20 mouse cellular contexts compared by ENCODE assay signal in the genomic region with DNA sequence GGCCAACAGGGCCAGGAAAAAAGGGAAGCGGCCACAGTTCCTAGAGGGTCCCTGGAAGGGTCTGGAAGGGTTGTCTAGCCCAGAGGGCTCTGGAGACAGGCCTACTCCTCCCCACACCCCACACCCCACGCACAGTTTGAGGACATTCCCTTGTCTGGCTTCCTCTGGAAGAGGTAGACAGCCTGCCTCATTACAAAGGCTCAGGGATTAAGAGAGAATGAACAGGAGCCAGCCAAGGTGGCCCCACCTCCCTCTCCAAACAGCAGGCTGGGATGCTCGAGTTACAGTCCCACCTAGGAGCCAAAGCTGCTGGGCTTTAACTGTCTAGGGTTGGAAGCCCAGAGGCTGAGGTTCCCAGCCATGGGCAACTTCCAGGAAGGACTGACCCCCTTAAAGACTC. TPM values are rescaled to one million over a fixed set of nuclear protein-coding genes. Genes with fewer than 3 reads are reported as not detected.
DNase-seq lines count a peak whose midpoint lies in the region; ATAC-seq and TF ChIP-seq lines count a peak whose summit lies in the region.
"Had no signal": no experiment of that assay in that cellular context is flagged by ENCODE, and none has a peak within 500 bp of the region (broad histone marks: within the 10 kb centered on the region; RNA-seq: fewer than 3 reads in every experiment).

No protein-coding gene starts in this region.

- H3K27ac ChIP-seq in kidney, embryonic 15.5 days: peak overlapping the region; percentile 74
- H3K27ac ChIP-seq in embryonic facial prominence, embryonic 11.5 days (replicated peaks; ENCODE audit: low read depth, low read length): peak overlapping the region; percentile 59
- peak overlapping the region; percentile 56; the same call in 1 of the 2 replicates for H3K27ac ChIP-seq in limb, embryonic 10.5 days
- H3K27ac ChIP-seq in stomach, embryonic 14.5 days (ENCODE audit: low read length): peak overlapping the region; percentile 84
- no peak overlapping the region for H3K27ac ChIP-seq in gastrocnemius, adult 2 months
- H3K27ac ChIP-seq: heart, embryonic 15.5 days; hindbrain, embryonic 13.5 days; left cerebral cortex, adult 2 months; limb, embryonic 13.5 days; liver, embryonic 15.5 days; midbrain, embryonic 10.5 days had no signal

- intact Hi-C loops in gastrocnemius, adult 2 months (cut with DNase I): no loop called here

- DNase-seq in kidney, postnatal 4 days: no peak
- DNase-seq in embryonic facial prominence, embryonic 11.5 days (ENCODE audit: low spot score): peak; percentile 29
- DNase-seq in limb, embryonic 10.5 days (ENCODE audit: low spot score): no peak
- DNase-seq in gastrocnemius, adult 2 months: no peak
- DNase-seq in heart, adult 8-10 months (ENCODE audit: low spot score): no peak
- no peak for DNase-seq in thymus, postnatal 0 days (ENCODE audit: low spot score)
- DNase-seq: cerebellum, adult 18-20 months; thymus, postnatal 4 days had no signal

- peak overlapping the region; percentile 27; the same call in 1 of the 2 replicates for H3K4me2 ChIP-seq in kidney, embryonic 15.5 days
- H3K4me2 ChIP-seq in embryonic facial prominence, embryonic 11.5 days (ENCODE audit: low read depth, low read length): no peak overlapping the region
- H3K4me2 ChIP-seq in stomach, embryonic 14.5 days (replicated peaks; ENCODE audit: low read depth, low read length): peak overlapping the region; percentile 22; the same call in 1 of the 2 replicates
- H3K4me2 ChIP-seq: heart, embryonic 15.5 days; hindbrain, embryonic 13.5 days; limb, embryonic 13.5 days; liver, embryonic 15.5 days had no signal

- 9% methylated on average over 3 of the region's 3 CpGs for WGBS in kidney, embryonic 15.5 days
- 11% methylated on average over 3 of the region's 3 CpGs for whole genome bisulfite sequencing in embryonic facial prominence, embryonic 11.5 days
- WGBS in limb, embryonic 10.5 days: 13% methylated on average over 3 of the region's 3 CpGs
- 11% methylated on average over 3 of the region's 3 CpGs for WGBS in stomach, embryonic 14.5 days

- no peaks in the 10 kb centered on the region for H3K27me3 ChIP-seq in kidney, embryonic 15.5 days
- H3K27me3 ChIP-seq in embryonic facial prominence, embryonic 11.5 days (ENCODE audit: control insufficient read depth, insufficient read depth, low read length): no peaks in the 10 kb centered on the region
- peaks cover 9% of the 10 kb centered on the region; the same call in 1 of the 2 replicates for H3K27me3 ChIP-seq in limb, embryonic 10.5 days (ENCODE audit: low read depth, poor library complexity, severe bottlenecking)
- no peaks in the 10 kb centered on the region for H3K27me3 ChIP-seq in stomach, embryonic 14.5 days (ENCODE audit: control insufficient read depth, insufficient read depth, low read length)
- H3K27me3 ChIP-seq: liver, embryonic 15.5 days had no signal

- H3K36me3 ChIP-seq in kidney, embryonic 15.5 days: no peaks in the 10 kb centered on the region
- no peaks in the 10 kb centered on the region; the same call in 1 of the 2 replicates for H3K36me3 ChIP-seq in embryonic facial prominence, embryonic 11.5 days (replicated peaks; ENCODE audit: control insufficient read depth, insufficient read depth, low read depth, low read length)
- H3K36me3 ChIP-seq in limb, embryonic 10.5 days: no peaks in the 10 kb centered on the region
- no peaks in the 10 kb centered on the region for H3K36me3 ChIP-seq in stomach, embryonic 14.5 days (ENCODE audit: control insufficient read depth, insufficient read depth, low read length)
- H3K36me3 ChIP-seq: heart, embryonic 15.5 days; hindbrain, embryonic 13.5 days; limb, embryonic 13.5 days; liver, embryonic 15.5 days; midbrain, embryonic 10.5 days had no signal

- ATAC-seq in kidney, embryonic 15.5 days (replicated peaks; ENCODE audit: low FRiP score): peak; percentile 63; the same call in 1 of the 2 replicates
- peak; percentile 31; the same call in 1 of the 2 replicates for ATAC-seq in embryonic facial prominence, embryonic 11.5 days (replicated peaks; ENCODE audit: insufficient number of reproducible peaks, low FRiP score, low TSS enrichment, low read depth)
- peak; percentile 46 for ATAC-seq in stomach, embryonic 14.5 days (ENCODE audit: insufficient number of reproducible peaks, insufficient read depth, low FRiP score, low read depth)

- H3K4me1 ChIP-seq in kidney, embryonic 15.5 days: no peaks in the 10 kb centered on the region
- no peaks in the 10 kb centered on the region for H3K4me1 ChIP-seq in embryonic facial prominence, embryonic 11.5 days (ENCODE audit: control insufficient read depth, insufficient read depth, low read length)
- H3K4me1 ChIP-seq in limb, embryonic 10.5 days: peaks cover 8% of the 10 kb centered on the region; the same call in 1 of the 2 replicates
- H3K4me1 ChIP-seq in stomach, embryonic 14.5 days (ENCODE audit: control insufficient read depth, insufficient read depth, low read length): no peaks in the 10 kb centered on the region
- H3K4me1 ChIP-seq: heart, embryonic 15.5 days; hindbrain, embryonic 13.5 days; liver, embryonic 15.5 days; midbrain, embryonic 10.5 days had no signal

- no peaks in the 10 kb centered on the region; the same call in 1 of the 2 replicates for H3K9me3 ChIP-seq in kidney, embryonic 15.5 days (replicated peaks)
- no peaks in the 10 kb centered on the region for H3K9me3 ChIP-seq in embryonic facial prominence, embryonic 11.5 days (replicated peaks; ENCODE audit: control insufficient read depth, low read length)
- no peaks in the 10 kb centered on the region for H3K9me3 ChIP-seq in limb, embryonic 10.5 days (replicated peaks)
- H3K9me3 ChIP-seq in stomach, embryonic 14.5 days (ENCODE audit: control insufficient read depth, low read depth, low read length): no peaks in the 10 kb centered on the region
- H3K9me3 ChIP-seq: heart, embryonic 15.5 days; hindbrain, embryonic 13.5 days; limb, embryonic 13.5 days; liver, embryonic 15.5 days had no signal

- no peak for TF ChIP-seq CTCF in gastrocnemius, adult 2 months (IDR thresholded peaks at IDR 0.05)

- no peak overlapping the region for H3K4me3 ChIP-seq in kidney, embryonic 15.5 days (replicated peaks)
- H3K4me3 ChIP-seq in embryonic facial prominence, embryonic 11.5 days (ENCODE audit: low read depth, low read length): no peak overlapping the region
- H3K4me3 ChIP-seq in limb, embryonic 10.5 days: no peak overlapping the region
- H3K4me3 ChIP-seq in stomach, embryonic 14.5 days (ENCODE audit: low read depth, low read length): no peak overlapping the region
- H3K4me3 ChIP-seq in gastrocnemius, adult 2 months: no peak overlapping the region
- H3K4me3 ChIP-seq: heart, embryonic 15.5 days; hindbrain, embryonic 13.5 days; left cerebral cortex, adult 2 months; limb, embryonic 13.5 days; liver, embryonic 15.5 days; midbrain, embryonic 10.5 days had no signal

- no peak overlapping the region for H3K9ac ChIP-seq in kidney, embryonic 15.5 days
- no peak overlapping the region for H3K9ac ChIP-seq in embryonic facial prominence, embryonic 11.5 days (replicated peaks; ENCODE audit: low read length)
- no peak overlapping the region for H3K9ac ChIP-seq in stomach, embryonic 14.5 days (replicated peaks; ENCODE audit: low read depth, low read length)
- H3K9ac ChIP-seq: heart, embryonic 15.5 days; hindbrain, embryonic 13.5 days; limb, embryonic 13.5 days; liver, embryonic 15.5 days had no signal

RNA-seq across cellular contexts. Expression of gene Myh14, which starts 8.1 kb away (rescaled TPM):
- polyA plus RNA-seq in kidney, embryonic 15.5 days (2015; fragmentation: Nextera tagmentation; extraction: Ambion mirVana): 1.6 and 2.7 TPM in 2 replicates
- polyA plus RNA-seq in embryonic facial prominence, embryonic 11.5 days (2014; fragmentation: Nextera tagmentation; extraction: Ambion mirVana): 2.1 and 4.5 TPM in 2 replicates
- 0.63 and 1.8 TPM in 2 replicates for polyA plus RNA-seq in limb, embryonic 10.5 days (2016; fragmentation: Nextera tagmentation; extraction: Ambion mirVana)
- 14.0 and 15.8 TPM in 2 replicates for polyA plus RNA-seq in stomach, embryonic 14.5 days (2014; fragmentation: Nextera tagmentation; extraction: Ambion mirVana)
- 10 to 100 TPM; 32.0 to 36.7 TPM for total RNA-seq in gastrocnemius, adult 2 months (2021)
- 100 to 1,000 TPM in 1 of 4 experiments, 10 to 100 TPM in 3; 88.0 to 111 (median 88.2) TPM for total RNA-seq in heart, adult 8-10 months (2022)
- 0.66 and 1.0 TPM in 2 replicates for polyA plus RNA-seq in thymus, postnatal 0 days (2015; fragmentation: Nextera tagmentation; extraction: Ambion mirVana)
- total RNA-seq: monocyte, adult 5-6 weeks had no signal

RNA-seq across cellular contexts. Expression of gene Izumo2, which starts 46.0 kb away (rescaled TPM):
- polyA plus RNA-seq in kidney, embryonic 15.5 days (2015; fragmentation: Nextera tagmentation; extraction: Ambion mirVana): not detected in 2 replicates
- not detected in 2 replicates for polyA plus RNA-seq in embryonic facial prominence, embryonic 11.5 days (2014; fragmentation: Nextera tagmentation; extraction: Ambion mirVana)
- not detected in 2 replicates for polyA plus RNA-seq in limb, embryonic 10.5 days (2016; fragmentation: Nextera tagmentation; extraction: Ambion mirVana)
- not detected in 2 replicates for polyA plus RNA-seq in stomach, embryonic 14.5 days (2014; fragmentation: Nextera tagmentation; extraction: Ambion mirVana)
- not detected for total RNA-seq in gastrocnemius, adult 2 months (2021)
- total RNA-seq in heart, adult 8-10 months (2022): not detected
- polyA plus RNA-seq in thymus, postnatal 0 days (2015; fragmentation: Nextera tagmentation; extraction: Ambion mirVana): not detected in 2 replicates
- total RNA-seq: layer of hippocampus, adult 18-20 months; left cerebral cortex, adult 2 months; monocyte, adult 5-6 weeks had no signal
- polyA plus RNA-seq: heart, embryonic 15.5 days; hindbrain, embryonic 13.5 days; limb, embryonic 13.5 days; liver, embryonic 15.5 days; midbrain, embryonic 10.5 days; neural tube, embryonic 14.5 days; small intestine, adult 2 months had no signal
